Mouse (Mus musculus): ENCODE data around the gene Il11ra1. TPM values are rescaled to one million over a fixed set of nuclear protein-coding genes. Genes with fewer than 3 reads are reported as not detected.

Il11ra1 gene
- polyA plus RNA-seq, 1 experiment from 2014 or later: 188 TPM

- Histone ChIP-seq H3K27ac (replicated peaks) (peak overlapping the region; percentile 86), H3K27me3 (replicated peaks; ENCODE audit: low read depth, poor library complexity, severe bottlenecking) (no peaks in the 10 kb centered on the region), H3K4me1 (peaks cover 22% of the 10 kb centered on the region), H3K36me3 (replicated peaks) (peaks cover 21% of the 10 kb centered on the region), H3K9me3 (peaks cover 6% of the 10 kb centered on the region), H3K4me3 (peak overlapping the region; percentile 75)
- WGBS: under 1% methylated on average over 27 of the region's 27 CpGs
- DNase-seq (ENCODE audit: low spot score): peak; percentile 95
Measured at GRCm38 (mm10) chr4:41741158-41741560, 41.4 kb downstream of the Il11ra1 start.

GRCm38 (mm10) chr4:41744131-41744530 is 44.3 kb downstream of the Il11ra1 start:
- Histone ChIP-seq H3K36me3 (replicated peaks) (peaks cover 8% of the 10 kb centered on the region), H3K9me3 (peaks cover 21% of the 10 kb centered on the region), H3K4me1 (peaks cover 22% of the 10 kb centered on the region), H3K4me3 (no peak overlapping the region), H3K27me3 (replicated peaks; ENCODE audit: low read depth, poor library complexity, severe bottlenecking) (no peaks in the 10 kb centered on the region), H3K27ac (replicated peaks) (no peak overlapping the region)
- no peak for DNase-seq (ENCODE audit: low spot score)
- 75% methylated on average over 2 of the region's 2 CpGs for WGBS

- DNase-seq (ENCODE audit: low spot score): no peak
- no peaks in the 10 kb centered on the region for H3K36me3 ChIP-seq (replicated peaks)
- H3K9me3 ChIP-seq: peaks cover 21% of the 10 kb centered on the region
- 75% methylated on average over 1 of the region's 1 CpGs for WGBS
- no peak overlapping the region for H3K4me3 ChIP-seq
- H3K27ac ChIP-seq (replicated peaks): no peak overlapping the region
- peaks cover 15% of the 10 kb centered on the region for H3K4me1 ChIP-seq
- H3K27me3 ChIP-seq (replicated peaks; ENCODE audit: low read depth, poor library complexity, severe bottlenecking): no peaks in the 10 kb centered on the region
Measured at GRCm38 (mm10) chr4:41745021-41745420, 45.2 kb downstream of the Il11ra1 start.

GRCm38 (mm10) chr4:41754797-41755337 is 55.1 kb downstream of the Il11ra1 start, which contains the start of gene Galt:
TSS of gene Galt (plus strand) at chr4:41755228.
- DNase-seq (ENCODE audit: low spot score): no peak
- 12% methylated on average over 14 of the region's 14 CpGs for WGBS
- H3K9me3 ChIP-seq: no peaks in the 10 kb centered on the region

GRCm38 (mm10) chr4:41755338-41756305 is 55.8 kb downstream of the Il11ra1 start, which contains the start of gene Sigmar1:
TSS of gene Sigmar1 (minus strand) at chr4:41756157.
- peak within 1 kb of the TSS; percentile 88 for H3K27ac ChIP-seq (replicated peaks)
- H3K9me3 ChIP-seq: no peaks in the 10 kb centered on the region
- peaks cover 19% of the 10 kb centered on the region for H3K36me3 ChIP-seq (replicated peaks)
- H3K4me3 ChIP-seq: peak within 1 kb of the TSS; percentile 76
- DNase-seq (ENCODE audit: low spot score): peak; percentile 91
- H3K4me1 ChIP-seq: peaks cover 36% of the 10 kb centered on the region
- H3K27me3 ChIP-seq (replicated peaks; ENCODE audit: low read depth, poor library complexity, severe bottlenecking): no peaks in the 10 kb centered on the region
- under 1% methylated on average over 57 of the region's 57 CpGs for WGBS

More at GRCm38 (mm10) chr4:41754797-41755337, 55.1 kb downstream of the Il11ra1 start, which contains the start of gene Galt:
- peak within 1 kb of the TSS; percentile 76 for H3K4me3 ChIP-seq
- H3K36me3 ChIP-seq (replicated peaks): peaks cover 19% of the 10 kb centered on the region
- peaks cover 29% of the 10 kb centered on the region for H3K4me1 ChIP-seq
- H3K27ac ChIP-seq (replicated peaks): peak within 1 kb of the TSS; percentile 88
- no peaks in the 10 kb centered on the region for H3K27me3 ChIP-seq (replicated peaks; ENCODE audit: low read depth, poor library complexity, severe bottlenecking)

- Histone ChIP-seq H3K27me3 (replicated peaks; ENCODE audit: low read depth, poor library complexity, severe bottlenecking) (no peaks in the 10 kb centered on the region), H3K27ac (replicated peaks) (peak overlapping the region; percentile 88), H3K4me3 (peak overlapping the region; percentile 76), H3K36me3 (replicated peaks) (peaks cover 19% of the 10 kb centered on the region), H3K9me3 (no peaks in the 10 kb centered on the region), H3K4me1 (peaks cover 44% of the 10 kb centered on the region)
- WGBS: 81% methylated on average over 8 of the region's 8 CpGs
- DNase-seq (ENCODE audit: low spot score): no peak
Measured at GRCm38 (mm10) chr4:41756440-41756839, 56.7 kb downstream of the Il11ra1 start.

- no peak overlapping the region for H3K27ac ChIP-seq (replicated peaks)
- peaks cover 53% of the 10 kb centered on the region for H3K4me1 ChIP-seq
- H3K9me3 ChIP-seq: no peaks in the 10 kb centered on the region
- H3K4me3 ChIP-seq: no peak overlapping the region
- WGBS: 89% methylated on average over 13 of the region's 13 CpGs
- no peak for DNase-seq (ENCODE audit: low spot score)
- peaks cover 19% of the 10 kb centered on the region for H3K36me3 ChIP-seq (replicated peaks)
- H3K27me3 ChIP-seq (replicated peaks; ENCODE audit: low read depth, poor library complexity, severe bottlenecking): no peaks in the 10 kb centered on the region
Measured at GRCm38 (mm10) chr4:41757321-41757720, 57.5 kb downstream of the Il11ra1 start.

- no peak overlapping the region for H3K27ac ChIP-seq (replicated peaks)
- H3K4me1 ChIP-seq: peaks cover 60% of the 10 kb centered on the region
- peaks cover 19% of the 10 kb centered on the region for H3K36me3 ChIP-seq (replicated peaks)
- no peak overlapping the region for H3K4me3 ChIP-seq
- no peaks in the 10 kb centered on the region for H3K27me3 ChIP-seq (replicated peaks; ENCODE audit: low read depth, poor library complexity, severe bottlenecking)
- DNase-seq (ENCODE audit: low spot score): no peak
- WGBS: 84% methylated on average over 11 of the region's 11 CpGs
- no peaks in the 10 kb centered on the region for H3K9me3 ChIP-seq
Measured at GRCm38 (mm10) chr4:41758021-41758420, 58.2 kb downstream of the Il11ra1 start.

GRCm38 (mm10) chr4:41758701-41759100 is 58.9 kb downstream of the Il11ra1 start:
- H3K27me3 ChIP-seq (replicated peaks; ENCODE audit: low read depth, poor library complexity, severe bottlenecking): no peaks in the 10 kb centered on the region
- peaks cover 65% of the 10 kb centered on the region for H3K4me1 ChIP-seq
- H3K27ac ChIP-seq (replicated peaks): no peak overlapping the region
- no peak overlapping the region for H3K4me3 ChIP-seq
- no peak for DNase-seq (ENCODE audit: low spot score)
- peaks cover 19% of the 10 kb centered on the region for H3K36me3 ChIP-seq (replicated peaks)
- WGBS: 93% methylated on average over 4 of the region's 4 CpGs
- H3K9me3 ChIP-seq: no peaks in the 10 kb centered on the region

- Histone ChIP-seq H3K27ac (replicated peaks) (peak overlapping the region; percentile 89), H3K9me3 (no peaks in the 10 kb centered on the region), H3K36me3 (replicated peaks) (peaks cover 19% of the 10 kb centered on the region), H3K4me3 (0 out of 2 replicates have a peak overlapping the region, but pooled peaks have one; percentile 65), H3K27me3 (replicated peaks; ENCODE audit: low read depth, poor library complexity, severe bottlenecking) (no peaks in the 10 kb centered on the region), H3K4me1 (peaks cover 65% of the 10 kb centered on the region)
- 89% methylated on average over 9 of the region's 9 CpGs for WGBS
- no peak for DNase-seq (ENCODE audit: low spot score)
Measured at GRCm38 (mm10) chr4:41759206-41759605, 59.4 kb downstream of the Il11ra1 start.

- peak overlapping the region; percentile 89 for H3K27ac ChIP-seq (replicated peaks)
- no peaks in the 10 kb centered on the region for H3K27me3 ChIP-seq (replicated peaks; ENCODE audit: low read depth, poor library complexity, severe bottlenecking)
- 34% methylated on average over 6 of the region's 6 CpGs for WGBS
- peak overlapping the region; percentile 65 for H3K4me3 ChIP-seq
- H3K9me3 ChIP-seq: no peaks in the 10 kb centered on the region
- peaks cover 62% of the 10 kb centered on the region for H3K4me1 ChIP-seq
- H3K36me3 ChIP-seq (replicated peaks): peaks cover 19% of the 10 kb centered on the region
- DNase-seq (ENCODE audit: low spot score): no peak
Measured at GRCm38 (mm10) chr4:41759656-41760287, 60.0 kb downstream of the Il11ra1 start.

- Histone ChIP-seq H3K4me1 (peaks cover 58% of the 10 kb centered on the region), H3K9me3 (no peaks in the 10 kb centered on the region), H3K27ac (replicated peaks) (peak overlapping the region; percentile 89), H3K4me3 (peak overlapping the region; percentile 65), H3K36me3 (replicated peaks) (peaks cover 19% of the 10 kb centered on the region), H3K27me3 (replicated peaks; ENCODE audit: low read depth, poor library complexity, severe bottlenecking) (no peaks in the 10 kb centered on the region)
- WGBS: under 1% methylated on average over 15 of the region's 15 CpGs
- peak; percentile 93 for DNase-seq (ENCODE audit: low spot score)
Measured at GRCm38 (mm10) chr4:41760288-41760721, 60.5 kb downstream of the Il11ra1 start.
